Mouse (Mus musculus): ENCODE data around the gene Pde2a. TPM values are rescaled to one million over a fixed set of nuclear protein-coding genes. Genes with fewer than 3 reads are reported as not detected.
A peak's percentile ranks its signal among the peaks of the same experiment; 100 is the strongest.

Pde2a gene
- total RNA-seq (2015) (35.4 and 37.5 TPM in 2 replicates), total RNA-seq (2017) (25.7 and 65.8 TPM in 2 replicates)

- ATAC-seq (ENCODE audit: poor library complexity, severe bottlenecking) = no peak
Observed at GRCm38 (mm10) chr7:101421529-101421928, at the start of gene Pde2a. Gene Pde2a (plus strand): TSS chr7:101421691.

- ATAC-seq (ENCODE audit: poor library complexity, severe bottlenecking) = no peak
Observed at GRCm38 (mm10) chr7:101373082-101373481, 48.4 kb upstream of the Pde2a start.

DNA sequence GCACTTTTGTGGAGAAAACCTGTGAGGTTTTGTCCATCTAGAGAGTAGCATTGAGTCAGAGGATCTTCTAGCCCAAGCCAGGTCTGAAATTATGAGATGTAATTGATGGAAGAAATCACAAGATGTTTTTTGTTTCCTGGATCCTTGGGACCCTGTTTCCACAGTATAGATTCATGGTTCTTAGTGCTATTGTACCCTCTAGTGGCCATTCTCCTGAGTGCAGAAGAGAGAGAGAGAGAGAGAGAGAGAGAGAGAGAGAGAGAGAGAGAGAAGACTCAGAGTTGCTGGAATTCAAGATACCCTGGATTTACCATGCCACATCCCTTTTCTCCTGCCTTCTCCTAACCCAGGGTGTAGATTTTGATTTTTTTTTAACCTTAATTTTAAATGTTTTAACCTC lies 47.3 kb upstream of the Pde2a start:
- 0 out of 2 replicates have a peak, but pooled peaks have one; percentile 20 for ATAC-seq (ENCODE audit: poor library complexity, severe bottlenecking)

DNA sequence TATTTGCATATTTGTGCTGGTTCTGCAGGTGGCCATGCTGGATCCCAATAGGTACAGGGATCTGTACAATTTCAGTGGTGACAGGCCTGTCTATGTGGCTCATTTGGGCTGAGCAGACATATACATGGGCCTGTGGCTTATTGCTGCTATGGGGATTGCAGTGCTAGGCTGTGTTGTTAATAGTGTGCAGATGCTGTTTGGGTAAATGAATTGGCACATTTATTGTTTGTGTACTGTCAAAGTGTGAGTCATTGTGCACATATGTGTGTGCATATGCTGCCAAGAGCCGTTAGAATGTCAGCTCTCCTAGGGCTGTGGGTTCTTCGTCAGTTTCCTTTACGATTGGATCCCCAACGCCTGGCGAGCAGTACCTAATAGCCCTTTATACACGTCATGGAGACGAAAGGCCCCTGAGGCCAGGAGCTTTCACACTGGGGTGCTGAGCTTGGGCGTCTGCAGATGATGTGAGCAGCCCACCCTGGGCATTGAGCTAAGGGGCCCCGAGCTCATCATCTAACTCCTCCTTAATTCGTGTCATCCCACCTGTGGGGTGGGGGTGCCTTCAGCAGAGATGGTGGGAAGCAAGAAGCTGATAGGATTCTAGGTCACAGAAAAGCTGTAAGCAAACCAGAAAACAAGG lies 44.7 kb upstream of the Pde2a start:
- ATAC-seq (ENCODE audit: poor library complexity, severe bottlenecking) = no peak

- peak; percentile 70 for ATAC-seq (ENCODE audit: poor library complexity, severe bottlenecking)
Observed at GRCm38 (mm10) chr7:101377741-101378262, 43.7 kb upstream of the Pde2a start.

GRCm38 (mm10) chr7:101378285-101378684 lies 43.2 kb upstream of the Pde2a start:
- ATAC-seq (ENCODE audit: poor library complexity, severe bottlenecking) = no peak

DNA sequence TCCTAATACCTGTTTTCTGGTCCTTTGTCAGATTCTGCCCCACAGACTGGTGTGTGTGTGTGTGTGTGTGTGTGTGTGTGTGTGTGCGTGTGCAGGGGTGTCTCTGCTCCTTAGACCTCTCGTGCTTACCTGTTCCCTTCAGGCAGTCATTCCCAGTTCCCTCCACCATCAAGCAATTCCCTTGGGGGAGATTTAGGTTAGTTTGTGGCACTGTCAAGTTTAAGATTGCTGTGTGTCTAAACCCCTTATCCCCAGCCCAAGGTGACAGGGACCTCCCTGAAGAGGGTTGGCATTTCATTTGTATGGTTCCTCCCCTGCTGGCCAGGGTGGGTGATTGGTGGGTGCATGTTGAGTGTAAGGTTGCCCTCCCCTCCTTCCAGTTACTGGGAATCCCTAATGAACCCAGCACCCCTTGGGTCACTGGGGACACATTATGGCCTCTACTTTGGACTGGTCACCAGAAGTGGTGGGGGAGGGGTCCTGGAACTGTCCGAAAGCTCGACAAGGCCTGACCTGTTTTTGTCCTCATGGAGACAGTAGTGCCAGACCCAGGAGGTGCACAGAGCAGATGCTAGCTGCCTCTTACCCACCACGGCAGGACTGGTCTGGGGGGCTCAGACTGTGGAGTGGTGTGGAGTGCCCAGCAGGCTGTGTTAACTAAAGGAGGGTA lies 42.6 kb upstream of the Pde2a start:
- no peak for ATAC-seq (ENCODE audit: poor library complexity, severe bottlenecking)

DNA sequence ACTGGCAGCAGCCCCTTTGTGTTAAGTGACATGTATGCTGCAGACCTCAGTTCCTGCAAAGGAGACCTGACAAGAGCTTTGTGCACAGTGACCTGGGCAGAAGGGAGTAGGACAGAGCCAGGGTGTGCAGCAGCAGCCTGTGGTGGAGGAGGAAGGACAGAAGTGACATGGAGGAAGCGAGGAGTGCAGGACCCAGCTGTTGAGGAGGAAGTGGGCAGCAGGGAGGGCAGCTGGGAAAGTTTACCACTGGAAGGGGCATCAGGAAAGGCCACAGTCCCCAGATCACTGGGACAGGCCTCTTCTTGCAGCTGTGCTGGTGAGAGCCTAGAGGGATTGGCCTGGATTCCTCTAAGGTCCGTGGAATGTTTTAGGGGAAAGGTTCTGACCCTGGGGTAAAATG lies 41.8 kb upstream of the Pde2a start:
- ATAC-seq (ENCODE audit: poor library complexity, severe bottlenecking) = no peak

DNA sequence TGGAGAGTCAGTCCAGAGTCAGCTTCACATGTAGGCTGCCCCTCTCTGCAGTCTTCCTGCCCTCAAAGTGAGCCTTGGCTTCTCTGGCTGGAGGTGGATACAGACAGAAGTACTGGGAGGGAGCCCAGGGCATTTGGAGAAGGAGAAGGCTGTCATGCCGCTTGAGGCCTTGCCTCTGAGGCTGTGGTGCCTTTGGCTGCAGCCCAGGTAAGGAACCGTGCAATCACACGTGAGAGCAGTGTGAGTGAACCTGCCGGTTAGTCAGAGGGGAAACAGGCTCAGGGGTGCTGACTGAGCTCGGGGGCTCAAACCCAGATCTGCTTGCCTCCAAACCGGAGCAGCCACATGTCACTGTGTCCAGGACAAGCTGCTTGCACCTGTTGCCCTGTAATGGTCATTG lies 40.0 kb upstream of the Pde2a start:
- no peak for ATAC-seq (ENCODE audit: poor library complexity, severe bottlenecking)

DNA sequence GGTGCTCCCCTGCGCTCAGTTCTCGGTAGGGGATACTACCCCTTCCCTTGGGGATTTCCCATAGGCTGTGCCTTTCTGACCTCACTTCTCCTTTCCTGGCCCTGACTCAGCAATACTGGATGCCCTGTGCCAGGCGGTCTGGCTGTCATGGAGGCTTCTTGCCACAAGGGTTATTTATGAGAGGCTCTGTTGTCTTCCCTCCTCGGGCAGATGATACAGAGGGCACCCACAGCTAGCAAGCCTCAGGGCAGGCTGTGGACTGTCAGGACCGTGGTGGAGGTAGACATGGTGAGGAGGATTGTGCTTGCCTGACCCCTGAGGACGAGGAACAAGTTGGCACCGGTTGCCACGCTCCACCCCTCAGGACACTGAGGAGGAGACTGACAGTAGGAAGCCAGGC lies 39.1 kb upstream of the Pde2a start:
- peak; percentile 71 for ATAC-seq (ENCODE audit: poor library complexity, severe bottlenecking)

DNA sequence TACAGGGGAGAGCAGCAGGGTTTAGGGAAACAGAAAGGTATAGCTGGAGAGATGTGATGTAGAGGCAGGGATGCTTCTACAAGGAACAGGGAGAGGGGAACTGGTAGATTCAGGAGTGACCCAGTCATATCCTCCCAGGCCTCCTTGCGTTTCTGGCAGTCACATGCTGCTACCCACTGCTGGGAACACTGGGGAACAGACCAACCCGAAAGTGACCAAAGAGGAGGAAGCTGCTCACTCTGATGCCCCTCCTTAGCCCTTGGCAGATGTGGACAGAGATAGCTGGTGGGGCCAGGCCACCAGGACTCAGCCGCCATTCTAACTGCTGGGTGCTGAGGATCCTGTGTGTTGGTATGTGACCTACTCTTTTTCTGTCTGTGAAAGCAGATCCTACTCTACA lies 37.7 kb upstream of the Pde2a start:
- ATAC-seq (ENCODE audit: poor library complexity, severe bottlenecking) = peak; percentile 53

- no peak for ATAC-seq (ENCODE audit: poor library complexity, severe bottlenecking)
Observed at GRCm38 (mm10) chr7:101384931-101385330, 36.6 kb upstream of the Pde2a start.

DNA sequence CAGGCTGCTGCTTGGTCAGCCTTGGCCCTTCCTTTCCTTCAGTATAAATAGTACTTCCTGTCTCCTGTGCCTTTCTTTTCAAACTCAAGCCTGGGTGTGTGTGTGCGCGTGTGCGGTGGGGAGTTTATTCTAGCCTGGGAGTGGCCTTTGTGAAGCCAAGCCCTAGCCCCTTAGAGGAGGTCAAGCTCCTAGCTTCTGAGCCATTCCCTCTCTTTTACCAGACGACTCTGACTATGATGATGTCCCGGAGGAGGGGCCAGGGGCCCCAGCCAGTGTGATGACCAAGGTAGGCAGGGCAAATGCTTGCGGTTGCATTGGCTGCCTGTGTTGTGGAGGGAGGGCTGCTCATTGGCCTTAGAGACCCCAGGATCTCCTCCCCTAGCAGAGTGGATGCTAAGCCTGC lies 36.2 kb upstream of the Pde2a start:
- ATAC-seq (ENCODE audit: poor library complexity, severe bottlenecking) = no peak

GRCm38 (mm10) chr7:101385866-101386452 lies 35.5 kb upstream of the Pde2a start:
- no peak for ATAC-seq (ENCODE audit: poor library complexity, severe bottlenecking)

- ATAC-seq (ENCODE audit: poor library complexity, severe bottlenecking) = no peak
Observed at GRCm38 (mm10) chr7:101389256-101389655, 32.2 kb upstream of the Pde2a start.

DNA sequence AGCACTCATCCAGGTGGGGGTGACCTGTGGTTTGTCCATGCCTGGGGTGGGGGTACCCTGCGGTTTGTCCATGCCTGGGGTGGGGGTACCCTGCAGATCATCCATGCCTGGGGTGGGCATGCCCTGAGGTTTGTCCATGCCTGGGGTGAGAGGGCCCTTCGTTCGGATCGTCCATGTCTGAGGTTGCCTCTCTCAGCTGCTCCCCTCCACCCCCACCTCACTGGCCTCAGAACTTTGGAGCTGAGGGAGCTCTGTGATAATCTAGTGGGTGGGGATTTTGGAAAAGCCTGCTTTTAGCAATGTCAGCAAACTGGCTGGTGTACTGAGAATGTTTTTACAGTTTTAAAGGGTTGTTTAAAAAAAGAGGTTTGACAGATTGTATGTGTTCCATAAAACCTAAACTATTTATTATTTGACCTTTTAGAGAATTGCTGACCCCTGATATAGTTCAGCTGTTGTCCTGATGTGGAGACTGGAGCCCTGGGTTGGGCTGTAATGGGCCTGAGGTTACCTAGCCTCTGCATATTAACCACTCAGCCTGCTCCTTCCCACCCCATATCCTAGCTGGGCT lies 29.5 kb upstream of the Pde2a start:
- ATAC-seq (ENCODE audit: poor library complexity, severe bottlenecking) = no peak

GRCm38 (mm10) chr7:101393015-101393414 lies 28.5 kb upstream of the Pde2a start:
- no peak for ATAC-seq (ENCODE audit: poor library complexity, severe bottlenecking)

DNA sequence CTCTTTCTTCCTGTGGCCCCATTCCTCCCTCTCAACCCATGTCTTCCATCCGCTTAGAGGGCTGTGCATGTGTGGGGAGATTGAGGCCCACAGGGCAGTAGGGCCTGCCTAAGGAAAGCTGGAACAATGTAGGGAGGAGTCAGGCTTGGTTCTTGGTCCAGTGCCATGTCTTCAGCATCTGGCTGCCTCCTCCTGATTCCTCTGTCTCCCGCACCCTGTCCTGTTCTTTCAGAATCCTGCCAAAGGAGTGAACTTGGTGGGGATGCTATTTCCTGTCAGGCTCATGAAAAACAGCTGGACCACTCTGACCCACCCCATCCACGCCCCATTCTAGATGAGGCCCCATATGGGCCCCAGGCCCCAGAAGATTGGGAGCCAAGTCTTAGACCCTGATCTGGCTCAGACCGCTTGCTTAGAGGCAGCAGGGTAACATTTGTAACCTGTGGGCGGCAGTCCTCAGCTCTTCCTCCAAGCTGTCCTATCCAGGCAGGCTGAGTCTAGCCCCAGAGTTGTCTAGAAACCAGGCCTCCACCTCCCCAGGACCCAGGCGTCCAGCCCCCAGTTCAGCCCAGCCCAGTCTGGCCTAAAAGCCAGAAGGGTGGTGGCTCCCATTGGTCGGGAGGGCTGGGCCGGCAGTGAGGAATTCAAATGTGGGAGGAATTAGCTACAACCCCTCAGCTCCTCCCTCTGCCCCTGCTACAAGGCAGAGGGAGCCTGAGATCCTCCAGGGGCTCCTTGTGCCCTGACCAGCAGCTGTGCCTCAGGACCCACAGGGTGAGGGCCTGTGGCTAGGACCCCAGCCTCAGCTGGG lies 27.6 kb upstream of the Pde2a start:
- no peak for ATAC-seq (ENCODE audit: poor library complexity, severe bottlenecking)

GRCm38 (mm10) chr7:101394569-101394968 lies 26.9 kb upstream of the Pde2a start:
- ATAC-seq (ENCODE audit: poor library complexity, severe bottlenecking) = no peak

- no peak for ATAC-seq (ENCODE audit: poor library complexity, severe bottlenecking)
Observed at GRCm38 (mm10) chr7:101395471-101395870, 26.0 kb upstream of the Pde2a start.

DNA sequence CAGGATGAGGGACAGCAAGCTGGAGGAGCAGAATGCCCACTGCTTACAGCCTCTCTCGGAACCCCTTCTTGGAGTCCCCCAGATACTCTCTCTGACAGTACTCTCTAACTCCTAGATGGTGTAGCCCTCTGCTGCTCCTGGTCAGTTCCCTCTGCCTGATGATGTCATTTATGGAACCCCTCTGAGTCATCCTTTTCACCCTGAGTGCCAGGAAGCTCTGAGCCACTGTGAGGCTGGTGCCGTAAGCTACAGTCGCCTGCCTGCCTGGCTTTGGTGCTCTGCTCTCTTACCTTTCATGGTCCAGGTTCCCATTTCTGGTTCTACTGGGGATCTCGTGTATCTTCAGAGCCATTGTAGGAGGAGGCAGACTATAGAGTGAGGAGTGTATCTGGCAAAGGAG lies 24.3 kb upstream of the Pde2a start:
- no peak for ATAC-seq (ENCODE audit: poor library complexity, severe bottlenecking)

Measured in megakaryocyte, adult 5-6 weeks (primary cell).